ENCODE assay signal across 38 mouse cellular contexts in genomic region chr12:34984461-34984860, GRCm38 (mm10). TPM values are rescaled to one million over a fixed set of nuclear protein-coding genes. Genes with fewer than 3 reads are reported as not detected.
"Had no signal": no experiment of that assay in that cellular context is flagged by ENCODE, and none has a peak within 500 bp of the region (broad histone marks: within the 10 kb centered on the region; RNA-seq: fewer than 3 reads in every experiment).

Prps1l1 (plus strand) TSS chr12:34984761.

- H3K27me3 ChIP-seq: hindbrain, embryonic 12.5 days; kidney, embryonic 15.5 days; limb, embryonic 12.5 days; liver, embryonic 13.5 days had no signal

- H3K4me2 ChIP-seq: heart, embryonic 11.5 days; hindbrain, embryonic 12.5 days; hindbrain, embryonic 14.5 days; kidney, embryonic 15.5 days; limb, embryonic 12.5 days; liver, embryonic 11.5 days; liver, embryonic 13.5 days had no signal

- H3K4me3 ChIP-seq: gastrocnemius, adult 2 months; heart, adult 2 months; hindbrain, embryonic 10.5 days; hindbrain, embryonic 12.5 days; kidney, embryonic 15.5 days; left cerebral cortex, adult 2 months; limb, embryonic 10.5 days; limb, embryonic 12.5 days; liver, embryonic 13.5 days had no signal

- H3K9ac ChIP-seq: hindbrain, embryonic 12.5 days; hindbrain, embryonic 14.5 days; kidney, embryonic 15.5 days; limb, embryonic 12.5 days; liver, embryonic 13.5 days had no signal

- H3K36me3 ChIP-seq: hindbrain, embryonic 10.5 days; hindbrain, embryonic 12.5 days; kidney, embryonic 15.5 days; limb, embryonic 10.5 days; limb, embryonic 12.5 days; liver, embryonic 13.5 days had no signal

- DNase-seq: gastrocnemius, adult 2 months; gastrocnemius, postnatal 10 days; gastrocnemius, postnatal 25 days; heart, adult 11 months; heart, adult 2 months; heart, postnatal 10 days; heart, postnatal 4 days; kidney, adult 11 months; kidney, adult 2 months; kidney, adult 9 months; kidney, postnatal 14 days; kidney, postnatal 36 days; liver; liver, embryonic 13.5 days had no signal

- H3K27ac ChIP-seq: gastrocnemius, adult 2 months; heart, adult 2 months; hindbrain, embryonic 10.5 days; hindbrain, embryonic 12.5 days; hindbrain, embryonic 14.5 days; kidney, embryonic 15.5 days; kidney, postnatal 0 days; left cerebral cortex, adult 2 months; limb, embryonic 10.5 days; limb, embryonic 12.5 days; liver, embryonic 13.5 days had no signal

- H3K9me3 ChIP-seq: hindbrain, embryonic 10.5 days; hindbrain, embryonic 12.5 days; kidney, embryonic 15.5 days; limb, embryonic 10.5 days; limb, embryonic 12.5 days; liver, embryonic 13.5 days had no signal

- ATAC-seq: hindbrain, embryonic 16.5 days; intestine, embryonic 16.5 days had no signal

- H3K4me1 ChIP-seq: hindbrain, embryonic 10.5 days; hindbrain, embryonic 12.5 days; kidney, embryonic 15.5 days; limb, embryonic 10.5 days; limb, embryonic 12.5 days; liver, embryonic 13.5 days had no signal

RNA-seq across cellular contexts. Expression of gene Prps1l1, which starts in this region (rescaled TPM):
- total RNA-seq: gastrocnemius, adult 2 months; gastrocnemius, postnatal 10 days; gastrocnemius, postnatal 25 days; gastrocnemius, postnatal 4 days; heart, adult 2 months; heart, postnatal 10 days; heart, postnatal 25 days; heart, postnatal 4 days; layer of hippocampus, adult 18-20 months; layer of hippocampus, postnatal 10 days; layer of hippocampus, postnatal 25 days; left cerebral cortex, adult 2 months; left cerebral cortex, postnatal 14 days; left cerebral cortex, postnatal 36 days had no signal
- polyA plus RNA-seq: frontal cortex, adult 2 months; heart, adult 2 months; heart, embryonic 11.5 days; heart, embryonic 14.5 days; hindbrain, embryonic 10.5 days; hindbrain, embryonic 12.5 days; hindbrain, embryonic 14.5 days; hindbrain, embryonic 16.5 days; intestine, embryonic 14.5 days; intestine, embryonic 16.5 days; kidney, adult 2 months; kidney, embryonic 15.5 days; kidney, postnatal 0 days; large intestine, adult 2 months; limb, embryonic 10.5 days; limb, embryonic 12.5 days; limb, embryonic 14.5 days; liver, embryonic 11.5 days had no signal
